Mouse (Mus musculus): ENCODE results near the gene Aldh6a1. TPM values are rescaled to one million over a fixed set of nuclear protein-coding genes. Genes with fewer than 3 reads are reported as not detected.

Aldh6a1 gene
- total and polyA plus RNA-seq, 2 experiments from 2014 or later: 37.4 to 41.3 TPM

DNA sequence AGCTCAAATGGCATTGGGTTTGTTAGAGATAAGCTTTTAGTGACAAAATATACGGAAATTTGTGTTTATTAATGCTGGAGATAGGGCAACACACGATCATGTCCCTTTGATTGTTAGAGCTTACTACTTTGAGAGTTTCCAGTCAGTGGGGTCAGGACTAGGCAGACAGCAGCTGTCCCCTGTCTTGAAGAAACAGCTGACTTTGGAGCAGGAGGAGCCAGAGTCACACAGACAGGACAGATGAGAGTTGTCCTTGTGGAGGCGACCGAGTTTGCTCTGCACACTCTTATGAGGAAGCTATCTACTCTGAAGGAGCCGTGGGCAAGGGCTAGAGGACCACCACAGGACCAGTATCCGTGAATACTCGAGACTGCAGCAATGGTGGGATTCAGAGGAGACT, 28.1 kb upstream of the Aldh6a1 start:
- H3K9me3 ChIP-seq (ENCODE audit: low read length): no peaks in the 10 kb centered on the region
- H3K4me1 ChIP-seq (ENCODE audit: insufficient read depth, low read length): no peaks in the 10 kb centered on the region
- no peak overlapping the region for H3K4me3 ChIP-seq (ENCODE audit: low read depth, low read length)
- H3K4me2 ChIP-seq (ENCODE audit: low read depth, low read length, poor library complexity, severe bottlenecking): no peak overlapping the region
- WGBS: 98% methylated on average over 7 of the region's 7 CpGs
- H3K27ac ChIP-seq (ENCODE audit: low read depth, low read length): no peak overlapping the region
- TF ChIP-seq CTCF (IDR thresholded peaks at IDR 0.05): no peak
- H3K9ac ChIP-seq (replicated peaks; ENCODE audit: low read length, poor library complexity, severe bottlenecking): no peak overlapping the region
- no peaks in the 10 kb centered on the region for H3K27me3 ChIP-seq (ENCODE audit: insufficient read depth, low read length)
- ATAC-seq (ENCODE audit: low FRiP score) (no peak), DNase-seq (ENCODE audit: low spot score) (no peak)
- H3K36me3 ChIP-seq (ENCODE audit: insufficient read depth, low read length): no peaks in the 10 kb centered on the region

DNA sequence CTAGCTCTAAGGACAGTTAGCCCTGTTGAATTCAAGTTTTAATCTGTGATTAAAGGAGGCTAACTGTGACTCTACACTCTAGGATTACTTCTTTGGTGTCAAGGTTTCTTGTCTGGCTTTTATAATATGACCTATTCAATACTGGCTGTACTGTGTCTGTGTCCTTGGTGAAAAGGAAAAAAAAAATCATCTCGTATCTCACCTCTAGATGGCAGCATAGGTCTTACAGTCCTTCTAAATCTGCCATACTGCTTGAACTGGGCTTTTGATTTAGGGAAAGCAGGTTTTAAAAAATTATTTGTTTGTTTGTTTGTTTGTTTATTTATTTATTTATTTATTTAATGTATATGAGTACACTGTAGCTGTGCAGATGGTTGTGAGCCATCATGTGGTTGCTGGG, 17.9 kb upstream of the Aldh6a1 start:
- Histone ChIP-seq H3K4me1 (ENCODE audit: insufficient read depth, low read length) (no peaks in the 10 kb centered on the region), H3K27ac (ENCODE audit: low read depth, low read length) (no peak overlapping the region), H3K4me2 (ENCODE audit: low read depth, low read length, poor library complexity, severe bottlenecking) (no peak overlapping the region), H3K36me3 (ENCODE audit: insufficient read depth, low read length) (peaks cover 8% of the 10 kb centered on the region; the same call in 1 of the 2 replicates), H3K9me3 (ENCODE audit: low read length) (no peaks in the 10 kb centered on the region), H3K27me3 (ENCODE audit: insufficient read depth, low read length) (no peaks in the 10 kb centered on the region), H3K9ac (replicated peaks; ENCODE audit: low read length, poor library complexity, severe bottlenecking) (no peak overlapping the region), H3K4me3 (ENCODE audit: low read depth, low read length) (no peak overlapping the region)
- WGBS: 0% methylated on average over 1 of the region's 1 CpGs
- no peak for ATAC-seq (ENCODE audit: low FRiP score)
- TF ChIP-seq CTCF (IDR thresholded peaks at IDR 0.05): peak; percentile 86
- peak; percentile 79 for DNase-seq (ENCODE audit: low spot score)

DNA sequence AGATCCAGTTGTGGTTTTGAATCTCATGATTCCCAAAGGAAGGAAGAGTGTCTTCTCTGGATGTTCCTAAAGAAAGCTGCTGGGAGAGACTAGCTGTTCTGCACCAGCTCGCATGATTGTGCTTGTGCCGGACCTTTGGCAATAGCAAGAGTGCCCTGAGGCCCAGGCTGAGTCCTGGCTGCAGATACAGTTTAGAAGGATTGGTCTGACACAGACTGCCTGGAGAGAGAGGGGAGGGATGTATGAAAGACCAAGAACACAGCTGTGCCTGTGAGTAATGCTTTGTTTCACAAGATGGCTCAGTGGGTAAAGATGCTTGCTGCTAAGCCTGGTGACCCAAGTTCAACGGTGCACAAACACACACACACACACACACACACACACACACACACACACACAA, 12.1 kb upstream of the Aldh6a1 start:
- H3K9ac ChIP-seq (replicated peaks; ENCODE audit: low read length, poor library complexity, severe bottlenecking): no peak overlapping the region
- H3K9me3 ChIP-seq (ENCODE audit: low read length): no peaks in the 10 kb centered on the region
- WGBS: 79% methylated on average over 3 of the region's 3 CpGs
- ATAC-seq (ENCODE audit: low FRiP score) (no peak), DNase-seq (ENCODE audit: low spot score) (no peak)
- H3K4me2 ChIP-seq (ENCODE audit: low read depth, low read length, poor library complexity, severe bottlenecking): no peak overlapping the region
- no peaks in the 10 kb centered on the region for H3K4me1 ChIP-seq (ENCODE audit: insufficient read depth, low read length)
- H3K27ac ChIP-seq (ENCODE audit: low read depth, low read length): no peak overlapping the region
- TF ChIP-seq CTCF (IDR thresholded peaks at IDR 0.05): no peak
- H3K27me3 ChIP-seq (ENCODE audit: insufficient read depth, low read length): no peaks in the 10 kb centered on the region
- H3K36me3 ChIP-seq (ENCODE audit: insufficient read depth, low read length): peaks cover 24% of the 10 kb centered on the region
- no peak overlapping the region for H3K4me3 ChIP-seq (ENCODE audit: low read depth, low read length)

DNA sequence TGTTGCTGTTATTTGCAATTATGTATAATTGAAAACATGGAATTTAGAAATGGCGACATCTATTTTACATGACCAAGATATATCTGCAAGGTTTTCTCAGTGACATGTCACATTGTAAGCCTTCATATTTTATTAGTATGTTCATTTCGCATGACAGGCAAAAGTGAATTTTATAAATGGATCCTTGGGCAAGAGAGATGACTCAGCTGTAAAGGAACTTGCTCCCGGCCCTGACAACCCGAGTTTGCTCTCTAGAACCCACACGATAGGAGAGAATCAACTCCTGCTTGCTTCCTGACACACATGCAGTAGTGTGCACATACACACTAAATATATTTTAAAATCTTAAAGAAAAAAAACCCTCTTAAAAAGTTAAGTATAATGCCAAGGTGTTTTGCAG, 10.6 kb upstream of the Aldh6a1 start:
- no peaks in the 10 kb centered on the region for H3K9me3 ChIP-seq (ENCODE audit: low read length)
- ATAC-seq (ENCODE audit: low FRiP score) (no peak), DNase-seq (ENCODE audit: low spot score) (no peak)
- no peak for TF ChIP-seq CTCF (IDR thresholded peaks at IDR 0.05)
- no peaks in the 10 kb centered on the region for H3K27me3 ChIP-seq (ENCODE audit: insufficient read depth, low read length)
- no peak overlapping the region for H3K27ac ChIP-seq (ENCODE audit: low read depth, low read length)
- H3K36me3 ChIP-seq (ENCODE audit: insufficient read depth, low read length): peaks cover 27% of the 10 kb centered on the region
- no peak overlapping the region for H3K4me3 ChIP-seq (ENCODE audit: low read depth, low read length)
- H3K4me2 ChIP-seq (ENCODE audit: low read depth, low read length, poor library complexity, severe bottlenecking): no peak overlapping the region
- 94% methylated on average over 5 of the region's 5 CpGs for WGBS
- no peak overlapping the region for H3K9ac ChIP-seq (replicated peaks; ENCODE audit: low read length, poor library complexity, severe bottlenecking)
- no peaks in the 10 kb centered on the region for H3K4me1 ChIP-seq (ENCODE audit: insufficient read depth, low read length)

DNA sequence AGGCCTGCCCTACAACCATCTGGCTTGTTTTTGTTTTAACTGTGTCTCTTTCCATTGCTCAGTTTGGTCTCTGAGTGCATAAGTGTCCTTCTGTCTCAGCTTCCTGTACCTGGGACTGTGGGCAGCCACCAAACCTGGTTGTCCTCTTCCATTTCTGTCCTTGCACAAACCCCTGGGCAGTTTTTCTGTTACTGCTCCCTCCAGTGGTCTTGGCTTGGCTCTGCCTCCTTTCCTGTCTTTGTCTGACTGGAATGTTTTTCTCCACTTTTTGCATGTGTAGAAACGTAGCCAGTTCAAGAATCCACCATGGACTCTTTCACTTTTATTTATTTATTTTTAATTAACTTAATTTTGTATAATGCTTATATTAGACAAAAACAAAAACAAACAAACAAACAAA, 9.0 kb upstream of the Aldh6a1 start:
- H3K4me1 ChIP-seq (ENCODE audit: insufficient read depth, low read length): no peaks in the 10 kb centered on the region
- peak; percentile 44 for TF ChIP-seq CTCF (IDR thresholded peaks at IDR 0.05)
- no peak overlapping the region for H3K27ac ChIP-seq (ENCODE audit: low read depth, low read length)
- WGBS: 53% methylated on average over 1 of the region's 1 CpGs
- no peak overlapping the region for H3K4me3 ChIP-seq (ENCODE audit: low read depth, low read length)
- H3K4me2 ChIP-seq (ENCODE audit: low read depth, low read length, poor library complexity, severe bottlenecking): no peak overlapping the region
- H3K27me3 ChIP-seq (ENCODE audit: insufficient read depth, low read length): no peaks in the 10 kb centered on the region
- no peak overlapping the region for H3K9ac ChIP-seq (replicated peaks; ENCODE audit: low read length, poor library complexity, severe bottlenecking)
- DNase-seq (ENCODE audit: low spot score) (no peak), ATAC-seq (ENCODE audit: low FRiP score) (no peak)
- H3K9me3 ChIP-seq (ENCODE audit: low read length): no peaks in the 10 kb centered on the region
- peaks cover 27% of the 10 kb centered on the region for H3K36me3 ChIP-seq (ENCODE audit: insufficient read depth, low read length)

DNA sequence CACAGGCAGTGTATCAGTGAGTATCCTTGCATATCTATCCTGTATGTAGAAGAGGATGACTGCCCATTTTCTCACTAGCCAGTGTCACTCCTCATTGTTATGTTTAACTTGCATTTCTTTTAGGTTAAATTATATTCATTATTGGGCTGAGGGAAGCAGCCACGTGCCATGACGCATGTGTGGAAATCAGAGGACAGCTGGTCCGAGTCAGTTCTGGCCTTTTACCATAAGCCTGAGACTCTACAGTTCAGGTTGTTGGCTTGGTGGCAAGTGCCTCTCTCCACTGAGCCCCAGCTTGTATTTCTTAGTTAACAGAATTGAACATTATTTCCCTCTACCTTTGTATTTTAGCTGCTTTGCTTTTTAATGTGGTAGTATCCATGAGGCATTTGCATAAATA, 6.1 kb upstream of the Aldh6a1 start:
- Histone ChIP-seq H3K36me3 (ENCODE audit: insufficient read depth, low read length) (peaks cover 18% of the 10 kb centered on the region), H3K9ac (replicated peaks; ENCODE audit: low read length, poor library complexity, severe bottlenecking) (no peak overlapping the region), H3K27ac (ENCODE audit: low read depth, low read length) (no peak overlapping the region), H3K4me1 (ENCODE audit: insufficient read depth, low read length) (peaks cover 4% of the 10 kb centered on the region; the same call in 1 of the 2 replicates), H3K9me3 (ENCODE audit: low read length) (no peaks in the 10 kb centered on the region), H3K27me3 (ENCODE audit: insufficient read depth, low read length) (no peaks in the 10 kb centered on the region), H3K4me3 (ENCODE audit: low read depth, low read length) (no peak overlapping the region), H3K4me2 (ENCODE audit: low read depth, low read length, poor library complexity, severe bottlenecking) (no peak overlapping the region)
- TF ChIP-seq CTCF (IDR thresholded peaks at IDR 0.05): no peak
- DNase-seq (ENCODE audit: low spot score) (no peak), ATAC-seq (ENCODE audit: low FRiP score) (no peak)
- WGBS: 93% methylated on average over 3 of the region's 3 CpGs

Data from midbrain, postnatal 0 days (tissue).